Mouse (Mus musculus) limb, embryonic 11.5 days (tissue): ENCODE measurements at regions not wholly inside any gene's neighbourhood (a gene's known extent, or its start where the extent isn't known, plus 50 kb on each side); places are given as distances from the start of the nearest gene placed in this dataset.

ENCODE experiments used
- ATAC-seq: fragments of 200-750 bp; cut with Nextera tagmentation; 2 replicates; pipeline ENCODE4 v1.8.0; 2017; ENCODE audit warnings: low read depth; ENCODE audit not compliant: insufficient number of reproducible peaks, low FRiP score, low TSS enrichment
- DNase-seq: peaks from one replicate; pipeline ENCODE4 v3.0.0-alpha.2; 2015; ENCODE audit warnings: low spot score
- H3K27ac ChIP-seq: fragments of 300-500 bp; sonication (generic); replicated peaks from 2 replicates; pipeline ENCODE4 v1.5.1; 2014; ENCODE audit warnings: low read depth, mild to moderate bottlenecking, low read length
- H3K27me3 ChIP-seq: fragments of 300-500 bp; sonication (generic); 2 replicates; pipeline ENCODE4 v1.6.1; 2014; ENCODE audit warnings: mild to moderate bottlenecking, low read length, mixed read lengths; ENCODE audit not compliant: control insufficient read depth, insufficient read depth
- H3K36me3 ChIP-seq: fragments of 300-500 bp; sonication (generic); 2 replicates; pipeline ENCODE4 v1.6.1; 2014; ENCODE audit warnings: mild to moderate bottlenecking, low read length, moderate library complexity, mixed read lengths; ENCODE audit not compliant: control insufficient read depth, insufficient read depth
- H3K4me1 ChIP-seq: fragments of 300-500 bp; sonication (generic); 2 replicates; pipeline ENCODE4 v1.6.1; 2014; ENCODE audit warnings: low read length, mixed read lengths; ENCODE audit not compliant: control insufficient read depth, insufficient read depth
- H3K4me2 ChIP-seq: fragments of 300-500 bp; sonication (generic); 2 replicates; pipeline ENCODE4 v1.6.1; 2014; ENCODE audit warnings: low read depth, mild to moderate bottlenecking, moderate library complexity; ENCODE audit not compliant: severe bottlenecking
- H3K4me3 ChIP-seq: fragments of 300-500 bp; sonication (generic); 2 replicates; pipeline ENCODE4 v1.5.1; 2014; ENCODE audit warnings: low read depth, low read length
- H3K9ac ChIP-seq: fragments of 300-500 bp; sonication (generic); 2 replicates; pipeline ENCODE4 v1.6.1; 2014; ENCODE audit warnings: mild to moderate bottlenecking, low read length
- H3K9me3 ChIP-seq: fragments of 300-500 bp; sonication (generic); 2 replicates; pipeline ENCODE4 v1.6.1; 2016; ENCODE audit warnings: low read length; ENCODE audit not compliant: control insufficient read depth
- WGBS: fragments of 180-500 bp; shearing (Covaris S2); extraction: QIAGEN DNeasy Blood & Tissue Kit; methylation state at CpG from one replicate; pipeline ENCODE4 v1.1.7; 2014; 5-methylcytosine and 5-hydroxymethylcytosine counted together

DNA sequence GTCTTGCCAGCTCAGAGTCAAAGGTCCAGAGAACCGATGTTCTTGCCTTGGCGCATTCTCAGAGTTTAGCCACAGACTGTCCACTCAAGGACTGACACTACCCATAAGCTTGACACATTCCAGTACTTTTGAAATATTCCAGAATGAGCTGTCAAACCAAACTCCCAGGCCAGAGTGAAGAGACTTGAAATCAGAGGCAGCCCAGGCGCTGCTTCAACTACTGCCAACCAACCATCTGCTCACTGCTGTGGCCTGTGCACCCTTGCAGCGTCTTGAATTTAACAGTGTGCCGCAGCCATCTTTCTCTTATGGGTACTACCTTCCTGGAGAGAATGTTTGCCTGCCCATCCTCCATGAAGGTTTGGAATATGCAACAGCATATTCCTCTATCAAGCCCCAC lies 642.7 kb upstream of the Intu start:
- Histone ChIP-seq H3K36me3 (no peaks in the 10 kb centered on the region), H3K27ac (no peak overlapping the region), H3K4me1 (no peaks in the 10 kb centered on the region), H3K9me3 (no peaks in the 10 kb centered on the region), H3K9ac (no peak overlapping the region), H3K4me2 (no peak overlapping the region), H3K27me3 (no peaks in the 10 kb centered on the region), H3K4me3 (no peak overlapping the region)
- ATAC-seq (no peak), DNase-seq (peak; percentile 22)
- 87% methylated on average over 5 of the region's 5 CpGs for WGBS

DNA sequence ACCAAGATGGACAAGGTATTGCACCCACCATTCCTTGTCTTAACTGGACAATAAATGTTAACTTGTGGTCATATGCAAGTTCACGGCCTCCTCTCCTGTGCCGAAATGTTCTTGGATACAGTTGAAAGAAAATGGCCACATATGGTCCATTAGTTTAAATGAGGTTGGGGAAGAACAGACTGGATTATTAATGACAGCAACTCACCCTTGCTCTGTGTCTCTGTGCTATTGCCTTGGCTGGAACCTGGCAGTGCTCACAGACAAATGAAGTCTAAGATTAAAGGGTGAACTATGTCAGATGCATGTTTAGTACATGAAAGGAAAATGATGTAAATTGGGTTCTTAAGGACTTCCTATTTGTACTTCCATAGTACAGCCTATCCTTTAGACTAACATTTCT lies 641.9 kb upstream of the Intu start:
- peak; percentile 6 for DNase-seq
- H3K4me2 ChIP-seq: no peak overlapping the region
- H3K27ac ChIP-seq: no peak overlapping the region
- H3K27me3 ChIP-seq: no peaks in the 10 kb centered on the region
- WGBS: 73% methylated on average over 2 of the region's 2 CpGs
- ATAC-seq: no peak
- no peak overlapping the region for H3K4me3 ChIP-seq
- H3K4me1 ChIP-seq: no peaks in the 10 kb centered on the region
- H3K9me3 ChIP-seq: no peaks in the 10 kb centered on the region
- no peak overlapping the region for H3K9ac ChIP-seq
- H3K36me3 ChIP-seq: no peaks in the 10 kb centered on the region

DNA sequence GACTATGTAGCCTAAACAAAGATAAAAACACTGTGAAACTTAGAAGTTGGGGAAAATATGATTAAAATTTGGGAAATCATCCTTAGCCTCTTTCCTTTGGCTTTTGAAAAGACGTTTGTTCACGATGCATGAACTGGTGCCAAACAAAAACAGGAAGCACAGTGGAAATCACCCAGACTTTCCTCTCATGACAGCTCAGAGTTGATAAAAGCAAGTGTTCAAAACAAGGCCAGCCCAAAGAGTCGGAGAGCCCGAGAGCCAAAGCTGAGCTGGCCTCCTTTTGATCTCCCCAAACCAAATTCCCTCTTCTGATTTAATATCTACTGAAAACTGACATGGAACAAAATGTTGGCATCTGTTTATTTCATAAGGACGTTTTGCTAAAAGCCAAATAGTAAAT lies 632.1 kb upstream of the Intu start:
- 0 out of 2 replicates have a peak, but pooled peaks cover 3% of the 10 kb centered on the region for H3K4me1 ChIP-seq
- 61% methylated on average over 5 of the region's 5 CpGs for WGBS

DNA sequence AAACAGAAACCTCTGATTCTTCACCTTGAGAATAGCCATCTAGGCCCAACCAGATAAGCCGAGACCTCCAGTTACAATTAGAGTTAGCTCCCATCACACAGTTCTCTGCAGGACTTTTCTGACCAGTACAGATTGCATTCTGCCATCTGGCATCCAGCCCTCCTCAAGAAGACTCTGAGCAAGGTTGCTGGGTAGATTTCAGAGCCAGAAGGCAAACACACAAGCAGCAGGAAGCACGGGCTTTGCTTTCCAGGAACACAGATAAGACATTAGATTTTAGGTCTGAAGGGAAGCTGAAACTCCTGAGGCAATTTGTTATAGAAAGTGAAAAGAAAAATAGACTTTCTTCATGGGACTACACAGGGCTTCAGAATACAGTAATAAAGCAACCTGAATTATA lies 630.9 kb upstream of the Intu start:
- Histone ChIP-seq H3K9ac (no peak overlapping the region), H3K4me2 (no peak overlapping the region), H3K4me3 (no peak overlapping the region), H3K36me3 (no peaks in the 10 kb centered on the region), H3K9me3 (no peaks in the 10 kb centered on the region), H3K27me3 (no peaks in the 10 kb centered on the region), H3K4me1 (0 out of 2 replicates have a peak, but pooled peaks cover 3% of the 10 kb centered on the region), H3K27ac (no peak overlapping the region)
- WGBS: 54% methylated on average over 2 of the region's 2 CpGs
- ATAC-seq: no peak
- no peak for DNase-seq

More for the DNA sequence above, 632.1 kb upstream of the Intu start:
- H3K9ac ChIP-seq: no peak overlapping the region
- H3K27me3 ChIP-seq: no peaks in the 10 kb centered on the region
- no peak overlapping the region for H3K27ac ChIP-seq
- no peak overlapping the region for H3K4me2 ChIP-seq
- no peaks in the 10 kb centered on the region for H3K36me3 ChIP-seq
- no peak for DNase-seq
- no peak overlapping the region for H3K4me3 ChIP-seq
- no peak for ATAC-seq
- H3K9me3 ChIP-seq: no peaks in the 10 kb centered on the region

DNA sequence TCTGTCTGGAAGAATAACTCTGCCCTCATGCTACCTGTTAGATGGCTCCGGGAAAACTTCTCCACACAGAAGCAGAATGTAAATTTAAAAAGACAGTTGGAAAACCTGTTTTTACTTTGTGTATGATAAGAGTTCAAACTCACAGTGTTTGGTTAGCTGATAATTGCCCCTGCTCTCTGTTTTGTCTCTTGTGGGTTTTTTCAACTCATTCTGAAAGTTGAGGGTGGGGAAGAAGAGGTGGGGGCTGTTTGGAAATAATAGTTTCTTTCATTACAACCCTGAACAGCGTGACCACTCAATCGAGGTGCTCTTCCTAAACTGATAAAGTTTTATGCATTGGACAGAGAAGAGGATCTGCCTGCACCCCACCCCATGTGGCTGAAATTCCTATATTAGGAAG lies 626.7 kb upstream of the Intu start:
- Histone ChIP-seq H3K4me3 (no peak overlapping the region), H3K9me3 (no peaks in the 10 kb centered on the region), H3K36me3 (no peaks in the 10 kb centered on the region), H3K27me3 (no peaks in the 10 kb centered on the region), H3K4me1 (0 out of 2 replicates have a peak, but pooled peaks cover 3% of the 10 kb centered on the region), H3K9ac (no peak overlapping the region), H3K27ac (no peak overlapping the region), H3K4me2 (no peak overlapping the region)
- 72% methylated on average over 3 of the region's 3 CpGs for WGBS
- no peak for ATAC-seq
- DNase-seq: no peak

DNA sequence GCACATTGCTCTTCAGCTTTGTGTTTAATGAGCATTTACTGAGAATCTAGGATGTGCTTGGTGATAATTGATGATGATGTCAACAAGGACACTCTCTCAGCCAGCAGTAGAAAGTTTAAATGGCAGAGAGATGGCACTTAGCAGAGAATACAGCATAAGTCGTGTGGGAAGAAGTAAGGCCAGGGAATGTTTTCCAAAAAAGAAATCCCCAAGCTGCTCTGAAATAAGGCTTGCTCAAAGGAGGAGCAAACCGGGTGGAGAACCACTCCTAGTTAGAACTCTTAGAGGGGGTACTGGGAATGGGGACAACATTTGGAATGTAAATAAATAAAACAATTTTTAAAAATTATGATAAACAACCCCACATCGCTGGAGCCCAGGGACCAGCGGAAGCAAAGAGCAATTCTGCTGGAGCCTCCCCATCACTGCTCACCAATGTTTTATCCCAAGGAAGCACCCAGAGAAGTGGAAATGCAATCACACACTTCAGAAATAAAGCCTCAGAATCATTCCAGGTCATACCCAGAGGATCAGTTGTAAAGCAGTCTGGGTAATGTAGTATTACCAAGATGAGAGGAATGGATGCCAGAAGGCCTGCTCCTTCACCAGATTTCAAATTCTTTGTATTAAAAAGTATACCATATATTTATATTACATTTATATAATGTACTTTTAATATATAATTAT lies 622.3 kb upstream of the Intu start:
- no peak overlapping the region for H3K4me2 ChIP-seq
- H3K4me3 ChIP-seq: no peak overlapping the region
- H3K27ac ChIP-seq: no peak overlapping the region

DNA sequence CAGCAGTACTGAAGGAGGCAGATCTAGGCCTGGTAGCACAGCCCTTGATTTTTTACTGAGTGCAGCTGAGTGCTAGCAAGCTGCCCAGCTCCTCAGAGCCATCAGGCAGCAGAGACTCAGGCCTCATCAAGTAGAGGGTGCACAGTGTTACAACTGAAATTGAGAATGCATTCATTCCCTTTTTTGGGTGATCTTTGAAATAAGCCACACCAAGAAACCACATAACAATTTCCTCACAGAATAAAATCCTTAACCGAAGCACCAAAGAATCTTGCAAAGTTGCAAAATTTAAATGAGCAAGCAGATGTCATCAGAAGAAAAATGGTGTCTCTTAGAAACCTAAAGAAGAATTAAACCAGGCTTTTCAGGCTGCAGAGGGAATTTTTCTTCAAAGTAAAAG lies 621.4 kb upstream of the Intu start:
- Histone ChIP-seq H3K27ac (no peak overlapping the region), H3K4me3 (no peak overlapping the region), H3K4me1 (no peaks in the 10 kb centered on the region), H3K9me3 (no peaks in the 10 kb centered on the region), H3K9ac (no peak overlapping the region), H3K27me3 (no peaks in the 10 kb centered on the region), H3K36me3 (no peaks in the 10 kb centered on the region), H3K4me2 (no peak overlapping the region)
- DNase-seq (no peak), ATAC-seq (no peak)
- 81% methylated on average over 1 of the region's 1 CpGs for WGBS

More for the DNA sequence above, 622.3 kb upstream of the Intu start:
- ATAC-seq: no peak
- no peak overlapping the region for H3K9ac ChIP-seq
- no peaks in the 10 kb centered on the region for H3K4me1 ChIP-seq
- H3K27me3 ChIP-seq: no peaks in the 10 kb centered on the region
- H3K36me3 ChIP-seq: no peaks in the 10 kb centered on the region
- no peak for DNase-seq
- WGBS: 81% methylated on average over 4 of the region's 4 CpGs
- H3K9me3 ChIP-seq: no peaks in the 10 kb centered on the region

- ATAC-seq (no peak), DNase-seq (no peak)
- Histone ChIP-seq H3K4me1 (no peaks in the 10 kb centered on the region), H3K36me3 (no peaks in the 10 kb centered on the region), H3K27me3 (no peaks in the 10 kb centered on the region), H3K4me3 (no peak overlapping the region), H3K27ac (no peak overlapping the region), H3K9ac (no peak overlapping the region), H3K9me3 (no peaks in the 10 kb centered on the region), H3K4me2 (no peak overlapping the region)
- WGBS: 51% methylated on average over 2 of the region's 2 CpGs
Observed at GRCm38 (mm10) chr3:39918601-39919000, 612.5 kb upstream of the Intu start.

DNA sequence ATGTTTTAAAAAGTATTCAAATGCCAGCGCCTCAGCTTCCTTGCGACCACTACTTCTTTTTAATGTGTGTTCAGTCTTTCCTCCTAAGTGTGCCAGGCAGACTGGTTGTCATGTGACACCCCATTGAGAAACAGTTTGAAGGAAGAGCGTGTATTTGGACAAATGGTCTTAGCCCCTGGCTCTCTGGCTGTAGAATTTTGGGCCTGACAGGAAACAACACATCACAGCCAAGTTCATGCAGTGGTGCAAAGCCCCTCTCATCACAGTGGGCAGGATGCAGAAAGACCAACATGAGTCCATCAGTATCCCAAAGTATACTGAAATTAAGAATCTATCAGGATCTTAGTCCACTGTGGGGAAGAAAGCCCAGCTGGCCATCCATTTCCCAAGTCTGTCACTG lies 605.6 kb upstream of the Intu start:
- H3K9ac ChIP-seq: no peak overlapping the region
- DNase-seq (no peak), ATAC-seq (no peak)
- H3K36me3 ChIP-seq: no peaks in the 10 kb centered on the region
- H3K4me2 ChIP-seq: no peak overlapping the region
- H3K9me3 ChIP-seq: no peaks in the 10 kb centered on the region
- H3K27me3 ChIP-seq: no peaks in the 10 kb centered on the region
- WGBS: 77% methylated on average over 3 of the region's 3 CpGs
- H3K27ac ChIP-seq: no peak overlapping the region
- H3K4me1 ChIP-seq: no peaks in the 10 kb centered on the region
- H3K4me3 ChIP-seq: no peak overlapping the region
